Mouse (Mus musculus): ENCODE data around the gene Rsph6a. TPM values are rescaled to one million over a fixed set of nuclear protein-coding genes. Genes with fewer than 3 reads are reported as not detected.

Gene Rsph6a
- polyA plus RNA-seq, 1 experiment from 2014 or later, result not detected

DNA sequence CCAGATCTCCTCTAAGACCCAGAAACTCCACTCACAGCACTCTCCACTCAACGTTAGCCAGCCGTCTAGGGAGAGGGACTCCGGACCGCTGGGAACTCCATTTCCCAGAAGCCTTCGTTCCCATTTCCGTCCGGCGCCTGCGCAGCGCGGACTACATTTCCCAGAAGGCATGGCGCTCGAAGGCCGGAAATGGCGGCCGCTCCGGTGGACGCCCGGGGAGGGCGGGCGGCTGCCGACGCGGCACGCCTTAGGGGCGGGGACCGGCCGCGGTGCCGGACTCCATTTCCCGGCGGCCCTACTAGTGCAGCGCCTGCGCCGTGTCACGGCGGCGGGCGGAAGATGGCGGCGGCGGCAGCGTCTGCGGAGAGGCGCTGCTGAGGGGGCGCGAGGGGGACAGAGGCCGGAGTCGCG is 30.4 kb upstream of the Rsph6a start, which contains the start of gene Sympk:
TSS of gene Sympk (plus strand) at position 282 of the 411 bp plus-strand sequence.
- Histone ChIP-seq H3K36me3 (ENCODE audit: insufficient read depth) (peaks cover 4% of the 10 kb centered on the region), H3K27ac (ENCODE audit: low read depth) (peak within 1 kb of the TSS; percentile 20; the same call in 1 of the 2 replicates), H3K9me3 (ENCODE audit: low read depth, low read length) (no peaks in the 10 kb centered on the region), H3K9ac (peak within 1 kb of the TSS; percentile 90), H3K4me1 (ENCODE audit: insufficient read depth) (0 out of 2 replicates have a peak, but pooled peaks cover 5% of the 10 kb centered on the region), H3K4me3 (ENCODE audit: low read depth, low read length) (peak within 1 kb of the TSS; percentile 76), H3K27me3 (ENCODE audit: insufficient read depth, low read length) (peaks cover 31% of the 10 kb centered on the region), H3K4me2 (peak within 1 kb of the TSS; percentile 91)
- no peak for TF ChIP-seq CTCF (IDR thresholded peaks at IDR 0.05; ENCODE audit: low read depth)
- DNase-seq (peak; percentile 99), ATAC-seq (ENCODE audit: insufficient read depth) (peak; percentile 95)
- WGBS, result 1% methylated on average over 35 of the region's 50 CpGs

- Histone ChIP-seq H3K36me3 (ENCODE audit: insufficient read depth) (peaks cover 11% of the 10 kb centered on the region), H3K4me2 (peak overlapping the region; percentile 91), H3K27me3 (ENCODE audit: insufficient read depth, low read length) (peaks cover 31% of the 10 kb centered on the region), H3K4me1 (ENCODE audit: insufficient read depth) (0 out of 2 replicates have a peak, but pooled peaks cover 5% of the 10 kb centered on the region), H3K27ac (ENCODE audit: low read depth) (peak overlapping the region; percentile 20; the same call in 1 of the 2 replicates), H3K9me3 (ENCODE audit: low read depth, low read length) (no peaks in the 10 kb centered on the region), H3K4me3 (ENCODE audit: low read depth, low read length) (peak overlapping the region; percentile 76), H3K9ac (peak overlapping the region; percentile 90)
- under 1% methylated on average over 32 of the region's 36 CpGs for whole genome bisulfite sequencing
- DNase-seq (peak; percentile 15), ATAC-seq (ENCODE audit: insufficient read depth) (peak; percentile 69)
- no peak for TF ChIP-seq CTCF (IDR thresholded peaks at IDR 0.05; ENCODE audit: low read depth)
Measured at GRCm38 (mm10) chr7:19024581-19025255, 29.8 kb upstream of the Rsph6a start.

DNA sequence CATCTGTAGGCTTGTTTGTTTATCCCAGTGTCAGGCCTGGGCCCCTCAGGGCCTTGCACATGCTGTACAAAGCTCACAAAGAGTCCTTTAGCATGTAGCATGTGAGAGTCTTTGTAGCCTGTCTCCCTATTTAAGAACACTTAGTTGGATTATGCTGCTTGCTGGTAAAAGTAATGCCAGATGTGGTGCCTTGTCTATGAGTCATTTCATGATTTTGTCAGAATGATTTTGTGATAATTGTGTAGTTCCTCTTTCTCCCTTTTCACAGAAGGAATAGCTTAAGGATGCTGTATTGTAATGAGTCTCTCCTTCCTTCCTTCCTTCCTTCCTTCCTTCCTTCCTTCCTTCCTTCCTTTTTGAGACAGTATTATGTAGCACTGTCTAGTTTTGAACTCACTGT is 26.4 kb upstream of the Rsph6a start:
- Histone ChIP-seq H3K36me3 (ENCODE audit: insufficient read depth) (peaks cover 43% of the 10 kb centered on the region), H3K27me3 (ENCODE audit: insufficient read depth, low read length) (peaks cover 8% of the 10 kb centered on the region), H3K4me2 (no peak overlapping the region), H3K27ac (ENCODE audit: low read depth) (no peak overlapping the region), H3K4me1 (ENCODE audit: insufficient read depth) (0 out of 2 replicates have a peak, but pooled peaks cover 5% of the 10 kb centered on the region), H3K9me3 (ENCODE audit: low read depth, low read length) (no peaks in the 10 kb centered on the region), H3K4me3 (ENCODE audit: low read depth, low read length) (no peak overlapping the region), H3K9ac (no peak overlapping the region)
- DNase-seq (no peak), ATAC-seq (ENCODE audit: insufficient read depth) (no peak)
- TF ChIP-seq CTCF (IDR thresholded peaks at IDR 0.05; ENCODE audit: low read depth), result no peak

- DNase-seq, result peak; percentile 73
- 64% methylated on average over 6 of the region's 6 CpGs for WGBS
Measured at GRCm38 (mm10) chr7:19029084-19029653, 25.3 kb upstream of the Rsph6a start.

GRCm38 (mm10) chr7:19031641-19032040 is 22.8 kb upstream of the Rsph6a start:
- H3K4me3 ChIP-seq (ENCODE audit: low read depth, low read length), result no peak overlapping the region
- no peak for ATAC-seq (ENCODE audit: insufficient read depth)
- no peak overlapping the region for H3K4me2 ChIP-seq
- TF ChIP-seq CTCF (IDR thresholded peaks at IDR 0.05; ENCODE audit: low read depth), result no peak
- WGBS, result 74% methylated on average over 4 of the region's 4 CpGs
- peaks cover 75% of the 10 kb centered on the region for H3K36me3 ChIP-seq (ENCODE audit: insufficient read depth)
- DNase-seq, result no peak
- H3K27me3 ChIP-seq (ENCODE audit: insufficient read depth, low read length), result no peaks in the 10 kb centered on the region
- no peaks in the 10 kb centered on the region for H3K9me3 ChIP-seq (ENCODE audit: low read depth, low read length)
- H3K9ac ChIP-seq, result no peak overlapping the region
- H3K4me1 ChIP-seq (ENCODE audit: insufficient read depth), result no peaks in the 10 kb centered on the region
- no peak overlapping the region for H3K27ac ChIP-seq (ENCODE audit: low read depth)

More at GRCm38 (mm10) chr7:19029084-19029653, 25.3 kb upstream of the Rsph6a start:
- H3K27ac ChIP-seq (ENCODE audit: low read depth), result no peak overlapping the region
- ATAC-seq (ENCODE audit: insufficient read depth), result 0 out of 2 replicates have a peak, but pooled peaks have one; percentile 32
- no peak overlapping the region for H3K9ac ChIP-seq
- no peaks in the 10 kb centered on the region for H3K9me3 ChIP-seq (ENCODE audit: low read depth, low read length)
- H3K4me2 ChIP-seq, result no peak overlapping the region
- H3K27me3 ChIP-seq (ENCODE audit: insufficient read depth, low read length), result no peaks in the 10 kb centered on the region
- H3K4me3 ChIP-seq (ENCODE audit: low read depth, low read length), result no peak overlapping the region
- H3K36me3 ChIP-seq (ENCODE audit: insufficient read depth), result peaks cover 50% of the 10 kb centered on the region
- H3K4me1 ChIP-seq (ENCODE audit: insufficient read depth), result 0 out of 2 replicates have a peak, but pooled peaks cover 5% of the 10 kb centered on the region
- TF ChIP-seq CTCF (IDR thresholded peaks at IDR 0.05; ENCODE audit: low read depth), result peak; percentile 81

DNA sequence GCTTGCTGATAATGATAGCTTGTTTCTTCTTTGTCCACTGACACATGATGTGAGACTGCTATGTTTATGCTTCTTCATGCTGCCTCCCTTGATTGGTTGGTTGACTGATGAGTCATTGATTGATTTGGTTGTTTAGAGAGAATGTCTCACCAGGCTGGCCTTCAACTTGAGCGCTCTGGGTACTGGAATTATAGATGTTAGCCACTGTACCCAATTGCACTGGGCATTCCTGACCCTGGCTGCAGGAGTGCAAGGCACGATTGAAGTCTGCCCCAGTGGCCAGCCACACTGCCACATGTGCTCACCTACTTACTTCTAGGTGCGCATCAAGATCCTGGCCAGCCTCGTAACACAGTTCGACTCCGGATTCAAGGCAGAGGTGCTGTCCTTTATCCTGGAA is 9.9 kb upstream of the Rsph6a start:
- TF ChIP-seq CTCF (IDR thresholded peaks at IDR 0.05; ENCODE audit: low read depth), result no peak
- Histone ChIP-seq H3K4me1 (ENCODE audit: insufficient read depth) (no peaks in the 10 kb centered on the region), H3K4me2 (no peak overlapping the region), H3K9me3 (ENCODE audit: low read depth, low read length) (no peaks in the 10 kb centered on the region), H3K36me3 (ENCODE audit: insufficient read depth) (peaks cover 100% of the 10 kb centered on the region), H3K27me3 (ENCODE audit: insufficient read depth, low read length) (no peaks in the 10 kb centered on the region), H3K9ac (no peak overlapping the region), H3K27ac (ENCODE audit: low read depth) (no peak overlapping the region), H3K4me3 (ENCODE audit: low read depth, low read length) (no peak overlapping the region)
- ATAC-seq (ENCODE audit: insufficient read depth), result no peak
- WGBS, result 87% methylated on average over 6 of the region's 6 CpGs
- no peak for DNase-seq

Data from lung, embryonic 14.5 days (tissue).